Mouse (Mus musculus) liver, embryonic 14.5 days (tissue): ENCODE data around the gene Ltn1.

Experiments used
- CTCF ChIP-seq: IDR thresholded peaks from 2 replicates; pipeline ENCODE4 v1.5.1; 2016; ENCODE audit warnings: antibody characterized with exemption, low read depth, control low read depth
- EP300 ChIP-seq: IDR thresholded peaks from 2 replicates; pipeline ENCODE4 v1.6.1; 2016; ENCODE audit warnings: antibody characterized with exemption, low read depth

GRCm38 (mm10) chr16:87393813-87394548 is 38.4 kb downstream of the Ltn1 start:
- TF ChIP-seq CTCF, result peak; percentile 75
- no peak for TF ChIP-seq EP300
